Mouse (Mus musculus): ENCODE measurements around the gene Rcor1. TPM values are rescaled to one million over a fixed set of nuclear protein-coding genes. Genes with fewer than 3 reads are reported as not detected.

Rcor1 gene
- polyA plus RNA-seq, 1 experiment from 2014 or later, result 13.2 TPM

- Histone ChIP-seq H3K36me3 (ENCODE audit: control insufficient read depth, insufficient read depth, low read length) (no peaks in the 10 kb centered on the region), H3K27ac (ENCODE audit: low read depth, low read length) (no peak overlapping the region), H3K9me3 (ENCODE audit: control insufficient read depth, low read length) (no peaks in the 10 kb centered on the region), H3K27me3 (ENCODE audit: control insufficient read depth, insufficient read depth, low read length) (no peaks in the 10 kb centered on the region), H3K9ac (ENCODE audit: low read depth, low read length) (no peak overlapping the region), H3K4me1 (replicated peaks; ENCODE audit: control insufficient read depth, insufficient read depth, low read length) (no peaks in the 10 kb centered on the region), H3K4me2 (replicated peaks; ENCODE audit: low read depth, low read length) (no peak overlapping the region), H3K4me3 (ENCODE audit: low read depth, low read length) (no peak overlapping the region)
- DNase-seq (ENCODE audit: low spot score) (no peak), ATAC-seq (ENCODE audit: low FRiP score) (no peak)
- WGBS, result 84% methylated on average over 5 of the region's 5 CpGs
Observed at GRCm38 (mm10) chr12:111071009-111071408, 31.9 kb downstream of the Rcor1 start.

- Histone ChIP-seq H3K27me3 (ENCODE audit: control insufficient read depth, insufficient read depth, low read length) (no peaks in the 10 kb centered on the region), H3K4me2 (replicated peaks; ENCODE audit: low read depth, low read length) (no peak overlapping the region), H3K9ac (ENCODE audit: low read depth, low read length) (no peak overlapping the region), H3K27ac (ENCODE audit: low read depth, low read length) (no peak overlapping the region), H3K9me3 (ENCODE audit: control insufficient read depth, low read length) (no peaks in the 10 kb centered on the region), H3K4me3 (ENCODE audit: low read depth, low read length) (no peak overlapping the region), H3K4me1 (replicated peaks; ENCODE audit: control insufficient read depth, insufficient read depth, low read length) (no peaks in the 10 kb centered on the region), H3K36me3 (ENCODE audit: control insufficient read depth, insufficient read depth, low read length) (no peaks in the 10 kb centered on the region)
- DNase-seq (ENCODE audit: low spot score) (no peak), ATAC-seq (ENCODE audit: low FRiP score) (no peak)
- WGBS, result 73% methylated on average over 10 of the region's 10 CpGs
Observed at GRCm38 (mm10) chr12:111071477-111072152, 32.5 kb downstream of the Rcor1 start.

GRCm38 (mm10) chr12:111076385-111076965 is 37.3 kb downstream of the Rcor1 start:
- Histone ChIP-seq H3K9me3 (ENCODE audit: control insufficient read depth, low read length) (no peaks in the 10 kb centered on the region), H3K27me3 (ENCODE audit: control insufficient read depth, insufficient read depth, low read length) (no peaks in the 10 kb centered on the region), H3K27ac (ENCODE audit: low read depth, low read length) (no peak overlapping the region), H3K9ac (ENCODE audit: low read depth, low read length) (no peak overlapping the region), H3K4me3 (ENCODE audit: low read depth, low read length) (no peak overlapping the region), H3K36me3 (ENCODE audit: control insufficient read depth, insufficient read depth, low read length) (no peaks in the 10 kb centered on the region), H3K4me1 (replicated peaks; ENCODE audit: control insufficient read depth, insufficient read depth, low read length) (no peaks in the 10 kb centered on the region), H3K4me2 (replicated peaks; ENCODE audit: low read depth, low read length) (no peak overlapping the region)
- 66% methylated on average over 12 of the region's 12 CpGs for WGBS
- ATAC-seq (ENCODE audit: low FRiP score) (no peak), DNase-seq (ENCODE audit: low spot score) (no peak)

GRCm38 (mm10) chr12:111085579-111085978 is 46.4 kb downstream of the Rcor1 start:
- Histone ChIP-seq H3K4me1 (replicated peaks; ENCODE audit: control insufficient read depth, insufficient read depth, low read length) (0 out of 2 replicates have a peak, but pooled peaks cover 7% of the 10 kb centered on the region), H3K27ac (ENCODE audit: low read depth, low read length) (no peak overlapping the region), H3K36me3 (ENCODE audit: control insufficient read depth, insufficient read depth, low read length) (no peaks in the 10 kb centered on the region), H3K4me2 (replicated peaks; ENCODE audit: low read depth, low read length) (no peak overlapping the region), H3K9ac (ENCODE audit: low read depth, low read length) (no peak overlapping the region), H3K27me3 (ENCODE audit: control insufficient read depth, insufficient read depth, low read length) (no peaks in the 10 kb centered on the region), H3K4me3 (ENCODE audit: low read depth, low read length) (no peak overlapping the region), H3K9me3 (ENCODE audit: control insufficient read depth, low read length) (no peaks in the 10 kb centered on the region)
- 92% methylated on average over 4 of the region's 4 CpGs for WGBS
- DNase-seq (ENCODE audit: low spot score) (no peak), ATAC-seq (ENCODE audit: low FRiP score) (no peak)

GRCm38 (mm10) chr12:111087066-111087465 is 47.9 kb downstream of the Rcor1 start:
- H3K27me3 ChIP-seq (ENCODE audit: control insufficient read depth, insufficient read depth, low read length), result no peaks in the 10 kb centered on the region
- H3K36me3 ChIP-seq (ENCODE audit: control insufficient read depth, insufficient read depth, low read length), result no peaks in the 10 kb centered on the region
- H3K9me3 ChIP-seq (ENCODE audit: control insufficient read depth, low read length), result no peaks in the 10 kb centered on the region
- 0 out of 2 replicates have a peak, but pooled peaks cover 7% of the 10 kb centered on the region for H3K4me1 ChIP-seq (replicated peaks; ENCODE audit: control insufficient read depth, insufficient read depth, low read length)
- WGBS, result 97% methylated on average over 1 of the region's 1 CpGs
- no peak overlapping the region for H3K27ac ChIP-seq (ENCODE audit: low read depth, low read length)
- no peak overlapping the region for H3K9ac ChIP-seq (ENCODE audit: low read depth, low read length)
- DNase-seq (ENCODE audit: low spot score) (no peak), ATAC-seq (ENCODE audit: low FRiP score) (no peak)
- no peak overlapping the region for H3K4me2 ChIP-seq (replicated peaks; ENCODE audit: low read depth, low read length)
- no peak overlapping the region for H3K4me3 ChIP-seq (ENCODE audit: low read depth, low read length)

- DNase-seq (ENCODE audit: low spot score) (peak; percentile 86), ATAC-seq (ENCODE audit: low FRiP score) (no peak)
- Histone ChIP-seq H3K36me3 (ENCODE audit: control insufficient read depth, insufficient read depth, low read length) (no peaks in the 10 kb centered on the region), H3K9me3 (ENCODE audit: control insufficient read depth, low read length) (no peaks in the 10 kb centered on the region), H3K27ac (ENCODE audit: low read depth, low read length) (no peak overlapping the region), H3K4me1 (replicated peaks; ENCODE audit: control insufficient read depth, insufficient read depth, low read length) (0 out of 2 replicates have a peak, but pooled peaks cover 7% of the 10 kb centered on the region), H3K4me3 (ENCODE audit: low read depth, low read length) (no peak overlapping the region), H3K27me3 (ENCODE audit: control insufficient read depth, insufficient read depth, low read length) (no peaks in the 10 kb centered on the region), H3K4me2 (replicated peaks; ENCODE audit: low read depth, low read length) (no peak overlapping the region), H3K9ac (ENCODE audit: low read depth, low read length) (no peak overlapping the region)
- WGBS, result 33% methylated on average over 5 of the region's 5 CpGs
Observed at GRCm38 (mm10) chr12:111088186-111088585, 49.0 kb downstream of the Rcor1 start.

GRCm38 (mm10) chr12:111088731-111089141 is 49.6 kb downstream of the Rcor1 start:
- ATAC-seq (ENCODE audit: low FRiP score) (no peak), DNase-seq (ENCODE audit: low spot score) (no peak)
- WGBS, result 59% methylated on average over 3 of the region's 3 CpGs
- H3K27me3 ChIP-seq (ENCODE audit: control insufficient read depth, insufficient read depth, low read length), result no peaks in the 10 kb centered on the region
- H3K4me2 ChIP-seq (replicated peaks; ENCODE audit: low read depth, low read length), result no peak overlapping the region
- no peak overlapping the region for H3K4me3 ChIP-seq (ENCODE audit: low read depth, low read length)
- H3K4me1 ChIP-seq (replicated peaks; ENCODE audit: control insufficient read depth, insufficient read depth, low read length), result 0 out of 2 replicates have a peak, but pooled peaks cover 7% of the 10 kb centered on the region
- H3K36me3 ChIP-seq (ENCODE audit: control insufficient read depth, insufficient read depth, low read length), result no peaks in the 10 kb centered on the region
- H3K9ac ChIP-seq (ENCODE audit: low read depth, low read length), result no peak overlapping the region
- H3K9me3 ChIP-seq (ENCODE audit: control insufficient read depth, low read length), result no peaks in the 10 kb centered on the region
- H3K27ac ChIP-seq (ENCODE audit: low read depth, low read length), result peak overlapping the region; percentile 30; the same call in 1 of the 2 replicates

GRCm38 (mm10) chr12:111089145-111089544 is 50.0 kb downstream of the Rcor1 start:
- DNase-seq (ENCODE audit: low spot score) (no peak), ATAC-seq (ENCODE audit: low FRiP score) (no peak)

GRCm38 (mm10) chr12:111090801-111091200 is 51.6 kb downstream of the Rcor1 start:
- Histone ChIP-seq H3K36me3 (ENCODE audit: control insufficient read depth, insufficient read depth, low read length) (no peaks in the 10 kb centered on the region), H3K27me3 (ENCODE audit: control insufficient read depth, insufficient read depth, low read length) (no peaks in the 10 kb centered on the region), H3K9ac (ENCODE audit: low read depth, low read length) (no peak overlapping the region), H3K4me3 (ENCODE audit: low read depth, low read length) (no peak overlapping the region), H3K4me2 (replicated peaks; ENCODE audit: low read depth, low read length) (no peak overlapping the region), H3K4me1 (replicated peaks; ENCODE audit: control insufficient read depth, insufficient read depth, low read length) (0 out of 2 replicates have a peak, but pooled peaks cover 7% of the 10 kb centered on the region), H3K27ac (ENCODE audit: low read depth, low read length) (no peak overlapping the region), H3K9me3 (ENCODE audit: control insufficient read depth, low read length) (no peaks in the 10 kb centered on the region)
- DNase-seq (ENCODE audit: low spot score), result no peak
- no peak for ATAC-seq (ENCODE audit: low FRiP score)

More at GRCm38 (mm10) chr12:111089145-111089544, 50.0 kb downstream of the Rcor1 start:
- Histone ChIP-seq H3K4me1 (replicated peaks; ENCODE audit: control insufficient read depth, insufficient read depth, low read length) (0 out of 2 replicates have a peak, but pooled peaks cover 7% of the 10 kb centered on the region), H3K4me2 (replicated peaks; ENCODE audit: low read depth, low read length) (no peak overlapping the region), H3K36me3 (ENCODE audit: control insufficient read depth, insufficient read depth, low read length) (no peaks in the 10 kb centered on the region), H3K9ac (ENCODE audit: low read depth, low read length) (no peak overlapping the region), H3K27me3 (ENCODE audit: control insufficient read depth, insufficient read depth, low read length) (no peaks in the 10 kb centered on the region), H3K4me3 (ENCODE audit: low read depth, low read length) (no peak overlapping the region), H3K9me3 (ENCODE audit: control insufficient read depth, low read length) (no peaks in the 10 kb centered on the region), H3K27ac (ENCODE audit: low read depth, low read length) (peak overlapping the region; percentile 30; the same call in 1 of the 2 replicates)
- 77% methylated on average over 7 of the region's 7 CpGs for WGBS

Measured in hindbrain, embryonic 11.5 days (tissue).